Mouse (Mus musculus) frontal cortex, adult (tissue): ENCODE data around the gene Macrod1.

ENCODE experiments used
- ATAC-seq: cut with Nextera tagmentation; 2 replicates; pipeline ENCODE4 v1.9.2; 2017; ENCODE audit warnings: mild to moderate bottlenecking, moderate library complexity, mixed read lengths; ENCODE audit not compliant: low TSS enrichment

Macrod1 gene

DNA sequence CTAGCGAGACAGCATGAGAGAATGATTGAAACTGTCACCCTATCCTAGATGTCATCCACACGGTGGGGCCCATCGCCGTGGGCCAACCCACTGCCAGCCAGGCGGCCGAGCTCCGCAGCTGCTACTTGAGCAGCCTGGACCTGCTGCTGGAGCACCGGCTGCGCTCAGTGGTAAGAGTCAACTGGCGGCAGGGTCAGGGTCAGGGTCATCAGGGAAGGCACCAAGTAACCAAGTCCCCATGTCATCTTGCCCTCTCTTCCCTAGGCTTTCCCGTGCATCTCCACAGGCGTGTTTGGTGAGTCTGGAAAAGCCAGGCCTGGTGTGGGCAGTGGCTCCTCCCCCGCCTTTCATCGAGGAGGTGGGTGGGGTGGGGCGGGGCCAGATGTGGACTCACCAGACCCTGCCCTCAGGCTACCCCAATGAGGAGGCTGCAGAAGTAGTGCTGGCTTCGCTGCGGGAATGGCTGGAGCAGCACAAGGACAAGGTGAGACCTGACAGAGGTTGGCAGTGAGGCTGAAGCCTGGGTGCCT, 140.2 kb downstream of the Macrod1 start:
- ATAC-seq = 0 out of 2 replicates have a peak, but pooled peaks have one; percentile 6

DNA sequence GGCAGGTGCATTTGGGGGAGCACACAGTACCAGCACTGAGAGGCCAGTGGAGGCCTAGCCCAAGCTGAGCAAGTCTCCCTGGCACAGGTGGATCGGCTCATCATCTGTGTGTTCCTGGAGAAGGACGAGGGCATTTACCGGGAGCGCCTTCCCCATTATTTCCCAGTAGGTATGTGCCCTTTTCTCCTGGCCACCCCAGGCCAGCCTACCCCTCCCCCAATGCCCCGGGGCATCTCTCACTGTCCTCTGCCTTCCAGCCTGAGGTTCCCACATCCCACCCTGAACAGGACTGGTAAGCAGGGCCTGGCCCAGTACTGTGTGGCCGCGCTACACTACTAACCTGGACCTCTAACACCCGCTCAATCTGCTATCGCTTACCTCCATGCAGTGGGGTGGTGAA, 140.8 kb downstream of the Macrod1 start:
- ATAC-seq = no peak

DNA sequence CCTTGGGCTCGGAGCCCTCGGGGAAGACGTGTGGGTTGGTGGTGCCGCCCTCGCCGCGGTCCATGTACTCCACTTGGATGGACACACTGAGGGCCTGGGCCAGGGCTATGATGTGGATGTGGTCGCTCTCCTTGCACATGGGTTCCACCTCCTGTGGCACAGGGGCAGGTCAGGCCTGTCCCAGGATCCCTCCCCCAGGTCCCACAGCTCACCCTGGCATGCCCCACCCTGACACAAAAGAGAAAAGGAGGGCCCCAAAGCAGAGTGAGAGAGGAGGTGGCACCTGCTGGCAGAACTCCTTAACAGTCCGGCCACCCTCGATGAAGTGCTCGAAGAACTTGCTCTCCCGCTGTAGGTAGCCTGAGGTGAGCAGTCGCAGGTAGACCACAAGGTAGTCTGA, 142.5 kb downstream of the Macrod1 start:
- ATAC-seq = no peak

DNA sequence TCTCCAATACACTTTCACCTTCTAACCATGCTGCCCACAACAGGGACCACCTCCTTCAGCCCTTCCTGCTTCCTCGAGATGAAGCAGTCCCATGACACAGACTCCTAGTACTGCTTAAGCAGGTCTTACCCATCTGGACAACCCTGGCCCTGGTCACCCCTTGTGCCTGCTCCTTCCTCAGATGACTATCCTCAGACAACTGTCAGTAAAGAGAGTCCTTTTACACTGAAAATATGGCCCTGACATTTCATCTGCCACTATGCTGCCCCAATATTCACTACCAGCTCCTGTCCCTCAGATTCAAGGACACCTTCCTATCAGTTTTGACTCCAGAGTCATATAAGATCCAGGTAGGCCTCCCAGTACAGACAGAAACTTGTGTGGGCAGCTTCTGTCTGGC, 143.8 kb downstream of the Macrod1 start:
- ATAC-seq = no peak

DNA sequence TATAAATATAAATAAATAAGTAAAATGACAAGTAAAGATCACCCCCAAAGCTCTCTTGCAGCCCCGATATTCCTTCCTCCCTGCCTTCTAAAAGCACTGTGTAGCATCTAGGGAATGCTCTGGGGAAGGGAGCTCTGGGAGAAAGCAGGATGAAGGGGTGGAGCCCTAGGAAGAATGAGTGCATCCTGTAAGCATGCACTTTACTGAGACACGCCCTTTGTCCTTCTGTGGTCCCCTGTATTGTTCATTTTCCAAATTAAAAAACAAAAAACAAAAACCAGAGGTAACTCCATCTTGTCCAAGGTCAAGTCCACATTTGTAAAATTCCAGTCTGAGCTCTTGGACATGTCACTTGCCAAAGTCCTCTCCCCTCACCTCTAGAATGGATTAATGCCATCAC, 148.3 kb downstream of the Macrod1 start:
- ATAC-seq = no peak

DNA sequence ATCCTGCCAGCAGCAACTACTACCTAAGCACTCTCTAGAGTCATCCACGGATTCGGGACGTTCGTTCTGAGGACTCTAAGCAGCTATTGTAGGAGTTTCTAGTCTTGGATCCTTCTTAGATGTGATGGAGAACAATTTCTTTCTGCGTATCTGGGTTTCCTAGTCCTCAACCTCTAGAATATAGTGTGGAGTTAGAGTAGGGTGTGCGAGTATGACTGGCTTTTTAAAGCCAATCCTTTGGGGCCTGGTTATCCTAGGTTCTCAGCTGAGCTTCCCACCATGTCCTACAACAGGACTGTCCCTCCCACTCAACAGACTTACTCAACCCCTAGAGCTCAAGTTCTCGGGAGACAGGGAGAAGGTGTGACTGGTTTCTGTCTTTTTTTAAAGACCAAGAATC, 148.7 kb downstream of the Macrod1 start:
- peak; percentile 33; the same call in 1 of the 2 replicates for ATAC-seq

DNA sequence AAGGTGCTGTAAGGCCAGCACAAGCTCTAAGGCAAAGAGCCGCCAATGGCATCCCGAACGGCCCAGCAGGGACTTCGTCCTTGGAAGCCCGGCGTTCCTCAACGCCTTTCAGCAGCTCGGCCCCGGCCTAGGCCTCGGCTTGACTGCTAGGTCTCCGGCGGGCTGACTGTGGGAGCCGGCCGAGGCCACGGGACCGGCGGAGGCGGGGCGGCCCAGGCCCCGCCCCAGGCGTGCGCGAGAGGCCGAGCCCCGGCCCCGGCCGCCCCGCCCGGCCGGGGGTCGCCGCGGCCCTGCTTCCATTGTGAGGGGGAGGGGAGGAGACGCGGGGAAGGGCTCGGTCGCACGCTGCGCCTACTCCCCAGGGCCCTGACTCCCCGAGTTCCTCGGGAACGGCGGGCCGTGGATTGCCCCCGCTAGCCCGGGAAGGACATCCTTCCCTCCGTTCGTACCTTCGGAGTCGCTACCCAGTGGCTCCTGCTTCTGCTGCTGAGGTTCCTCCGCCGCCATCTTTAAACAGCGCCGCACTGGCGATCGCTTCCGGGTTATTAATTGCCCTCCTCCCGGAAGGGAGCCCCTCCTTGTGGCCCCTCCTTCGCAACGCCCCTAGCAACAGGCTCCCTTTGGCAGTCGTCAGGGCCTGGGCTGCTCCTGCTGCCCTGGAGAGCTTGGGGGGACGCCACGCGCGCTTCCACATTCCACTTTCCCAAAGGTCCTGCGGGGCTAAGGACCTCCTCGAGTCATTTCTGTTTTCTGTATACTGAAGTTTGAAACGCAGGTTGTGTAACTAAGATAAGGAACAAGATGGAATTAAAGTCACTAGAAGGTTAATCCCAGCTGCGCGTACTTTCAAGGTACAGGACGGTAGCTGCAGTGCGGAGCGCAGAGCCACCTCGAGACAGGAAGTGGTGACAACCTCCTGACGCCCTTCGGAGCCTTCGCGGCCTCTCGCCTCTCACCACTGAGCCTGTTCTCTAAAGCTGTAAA, 149.4 kb downstream of the Macrod1 start, which contains the start of gene Otub1:
Otub1 (minus strand) TSS at position 564 of the 984 bp plus-strand sequence.
- ATAC-seq = peak; percentile 92

DNA sequence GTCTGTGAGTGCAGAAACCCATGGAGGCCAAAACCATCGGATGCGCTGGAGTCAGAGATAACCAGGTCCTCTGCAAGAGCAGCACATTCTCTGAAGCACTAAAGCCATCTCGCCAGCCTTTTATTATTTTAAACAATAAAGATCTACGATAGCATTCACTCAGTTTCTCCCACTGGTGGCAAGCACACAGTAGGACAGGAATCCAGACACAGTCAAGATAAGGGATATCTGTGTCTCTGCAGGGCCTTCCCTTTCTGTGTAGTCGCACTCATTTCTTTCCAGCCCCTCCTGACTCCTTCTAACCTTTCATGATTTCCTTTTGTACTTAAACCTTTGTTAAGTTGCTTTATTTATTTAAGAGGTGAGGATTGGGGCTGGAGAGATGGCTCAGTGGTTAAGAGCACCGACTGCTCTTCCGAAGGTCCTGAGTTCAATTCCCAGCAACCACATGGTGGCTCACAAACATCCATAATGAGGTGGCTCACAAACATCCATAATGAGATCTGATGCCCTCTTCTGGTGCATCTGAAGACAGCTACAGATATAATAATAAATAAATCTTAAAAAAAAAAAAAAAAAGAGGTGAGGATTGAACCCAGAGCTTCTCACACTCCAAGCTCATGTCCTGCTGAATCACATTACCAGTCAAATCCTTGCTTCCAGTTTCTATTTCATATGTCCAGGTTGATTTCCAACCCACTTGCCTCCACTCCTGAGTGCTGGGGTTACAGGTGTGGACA, 153.5 kb downstream of the Macrod1 start:
- no peak for ATAC-seq

DNA sequence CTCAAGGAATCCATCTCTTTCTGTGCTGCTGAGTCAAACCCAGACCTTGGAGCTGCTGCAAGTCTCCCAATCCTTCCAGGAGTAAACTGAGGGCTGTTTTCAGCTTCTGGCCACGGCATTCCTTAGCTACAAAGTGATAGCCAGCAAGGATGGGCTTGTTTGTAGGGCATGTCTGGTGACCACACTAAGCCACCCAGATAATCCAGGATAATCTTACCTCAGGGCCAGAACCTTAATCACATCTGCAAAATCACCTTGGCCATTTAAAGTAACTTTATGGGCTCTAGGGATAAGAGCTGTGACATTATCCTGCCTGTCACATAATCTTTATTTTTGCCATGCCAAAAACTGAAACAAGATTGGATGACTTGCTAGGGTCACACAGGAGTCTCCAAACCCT, 155.6 kb downstream of the Macrod1 start:
- ATAC-seq = no peak

DNA sequence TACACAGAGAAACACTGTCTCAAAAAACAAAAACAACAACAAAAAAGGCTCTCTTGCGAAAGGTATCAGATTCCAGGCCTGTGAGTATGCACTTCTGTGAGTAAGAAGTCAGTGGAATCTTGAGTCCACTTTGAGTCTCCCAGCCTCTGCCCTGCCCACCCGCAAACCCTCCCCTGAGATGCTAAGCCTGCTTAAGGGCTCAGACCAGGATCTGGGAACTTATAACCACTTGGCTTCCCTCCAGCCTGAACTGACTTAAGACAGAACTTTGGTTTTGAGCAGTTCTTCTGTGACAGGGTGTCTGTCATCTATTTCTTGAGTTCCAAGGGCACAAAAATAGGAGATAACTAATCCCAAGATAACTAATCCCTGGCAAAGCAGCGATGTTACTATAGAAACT, 156.4 kb downstream of the Macrod1 start:
- ATAC-seq = no peak

DNA sequence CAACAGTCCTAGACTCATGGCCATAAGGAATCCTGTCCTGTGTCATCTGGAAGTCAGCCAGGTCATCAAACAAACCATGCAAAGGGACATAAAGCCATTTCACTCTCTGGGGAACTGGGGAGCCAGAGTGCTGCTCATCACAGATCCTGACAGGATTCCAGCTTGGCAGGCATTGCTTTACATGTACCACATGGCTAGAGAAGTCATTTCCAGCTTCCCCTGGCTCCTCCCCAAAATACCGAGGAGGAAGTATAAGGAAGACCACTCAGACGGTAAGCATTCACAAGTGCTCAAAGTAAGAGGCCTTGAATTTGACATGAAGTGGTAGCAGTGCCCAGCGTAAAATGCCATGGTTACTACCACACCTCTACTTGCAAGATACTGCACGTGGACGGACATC, 157.9 kb downstream of the Macrod1 start:
- ATAC-seq = no peak

DNA sequence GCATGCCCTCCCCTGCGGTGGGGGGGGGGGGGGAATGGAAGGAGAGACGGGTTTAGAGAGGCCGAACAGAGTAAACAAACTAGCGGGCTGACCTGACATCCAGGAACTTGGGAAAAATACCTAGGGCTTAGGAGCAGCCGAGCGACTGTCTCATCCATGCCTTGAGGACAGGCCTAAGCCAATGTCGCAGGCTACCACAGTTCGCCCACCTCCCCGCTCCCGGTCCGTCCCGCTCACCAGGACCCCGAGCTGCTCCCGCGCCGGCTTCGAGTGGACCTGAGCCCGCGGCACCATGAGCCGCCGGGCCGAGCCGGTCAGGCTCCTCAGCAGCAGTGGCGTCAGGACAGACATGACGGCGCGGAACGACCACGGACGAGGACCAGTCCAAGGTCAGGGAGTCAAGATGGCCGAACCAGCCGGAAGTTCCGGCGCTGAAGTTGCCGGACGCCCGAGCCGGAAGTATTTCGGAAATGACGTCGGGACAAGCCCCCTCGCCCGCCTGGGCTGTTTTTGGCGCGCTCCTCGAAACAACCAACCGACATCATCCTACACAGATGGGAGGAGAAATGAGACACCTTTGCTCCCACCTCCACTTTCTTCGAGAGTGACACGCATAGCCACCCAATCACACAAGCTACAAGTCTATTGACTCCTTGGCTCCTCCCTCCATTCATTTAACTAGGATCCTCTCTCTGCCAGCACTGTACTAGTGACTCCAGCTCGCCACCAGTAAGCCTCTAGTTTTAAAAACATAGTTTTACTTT, 160.7 kb downstream of the Macrod1 start, which contains the start of gene Cox8a:
Cox8a (minus strand) TSS at position 455 of the 764 bp plus-strand sequence.
- peak; percentile 97 for ATAC-seq

DNA sequence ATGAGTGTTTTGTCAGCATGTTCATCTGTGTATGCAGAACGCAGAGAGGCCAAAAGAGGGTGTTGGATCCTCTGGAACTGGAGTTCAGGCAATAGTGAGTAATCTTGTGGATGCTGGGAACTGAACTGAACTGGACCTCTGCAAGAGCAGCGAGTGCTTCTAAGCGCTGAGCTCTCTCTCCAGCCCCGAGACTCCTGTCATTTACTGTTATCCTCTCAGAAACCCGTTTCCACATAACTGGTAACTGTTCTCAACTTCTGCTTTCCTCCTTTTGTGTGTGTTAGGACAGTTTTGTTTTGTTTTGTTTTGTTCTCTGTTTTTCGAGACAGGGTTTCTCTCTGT, 161.3 kb downstream of the Macrod1 start:
- no peak for ATAC-seq

DNA sequence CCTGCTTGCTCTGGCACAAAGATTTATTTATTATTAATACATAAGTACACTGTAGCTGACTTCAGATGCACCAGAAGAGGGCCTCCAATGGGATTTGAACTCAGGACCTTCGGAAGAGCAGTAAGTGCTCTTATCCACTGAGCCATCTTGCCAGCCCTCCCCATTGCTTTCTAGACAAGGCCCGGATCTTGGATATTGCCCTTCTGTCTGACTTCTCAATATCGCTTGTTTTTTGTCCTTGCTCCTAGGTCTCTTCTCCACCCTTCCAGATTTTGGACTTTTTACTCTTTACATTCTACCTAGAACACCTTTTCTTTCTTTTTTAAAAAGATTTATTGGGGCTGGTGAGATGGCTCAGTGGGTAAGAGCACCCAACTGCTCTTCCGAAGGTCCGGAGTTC, 162.1 kb downstream of the Macrod1 start:
- ATAC-seq = no peak

DNA sequence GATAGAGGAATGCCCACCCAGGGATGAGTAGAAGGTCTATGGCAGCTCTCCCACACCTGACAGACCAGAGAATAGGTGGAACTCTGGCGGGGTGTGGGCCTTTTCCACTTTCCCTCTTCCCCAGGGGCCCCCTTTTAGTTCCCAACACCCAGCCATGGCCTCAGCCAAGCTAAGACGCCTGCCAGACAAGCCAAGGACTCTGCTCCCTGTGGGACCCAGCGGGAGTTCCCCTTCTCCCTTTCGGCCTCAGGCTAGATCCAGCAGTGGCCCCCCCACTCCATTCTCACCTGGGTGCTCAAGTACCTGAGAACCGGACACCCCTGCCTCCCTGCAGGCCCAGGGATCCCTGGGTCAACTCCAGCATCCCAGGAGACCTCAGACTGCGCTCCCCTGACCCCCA, 165.6 kb downstream of the Macrod1 start:
- ATAC-seq = no peak

DNA sequence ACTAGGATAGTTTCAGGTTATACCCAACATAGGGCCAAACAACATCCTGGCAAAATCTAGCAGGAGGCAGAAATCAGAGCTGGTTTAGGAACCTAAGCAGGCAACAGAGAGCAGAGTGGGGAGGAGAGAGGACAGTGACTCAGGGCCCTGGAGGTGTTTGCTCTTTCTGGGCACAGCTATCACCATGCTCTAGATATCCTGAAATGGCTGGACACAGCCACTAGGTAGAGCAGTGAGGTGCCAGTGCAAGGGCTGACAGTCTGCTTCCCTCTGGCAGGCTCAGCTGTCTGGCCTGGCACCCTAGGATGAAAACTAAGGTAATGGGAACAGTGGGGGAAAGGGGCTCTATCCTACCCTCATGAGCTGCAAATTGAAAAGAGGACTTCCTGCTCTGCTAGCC, 166.9 kb downstream of the Macrod1 start:
- ATAC-seq = no peak

DNA sequence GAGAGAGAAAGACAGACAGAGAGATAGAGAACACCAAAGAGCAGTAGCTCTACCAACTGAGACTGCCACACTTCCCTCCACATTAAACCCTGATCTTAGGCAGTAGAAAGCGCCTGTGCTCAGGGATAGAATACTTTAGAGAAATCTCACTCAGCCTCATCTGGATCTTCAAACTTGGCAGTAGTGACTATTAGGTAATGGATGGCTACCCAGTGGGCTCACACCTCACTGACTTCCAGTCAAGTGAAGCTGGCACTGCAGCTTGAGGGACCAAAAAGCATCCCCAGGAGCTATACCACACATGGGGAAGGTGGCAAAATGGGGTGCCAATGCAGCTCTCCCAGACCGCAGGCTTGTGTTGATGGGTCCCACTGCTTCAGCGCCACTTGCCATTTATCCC, 167.6 kb downstream of the Macrod1 start:
- no peak for ATAC-seq

DNA sequence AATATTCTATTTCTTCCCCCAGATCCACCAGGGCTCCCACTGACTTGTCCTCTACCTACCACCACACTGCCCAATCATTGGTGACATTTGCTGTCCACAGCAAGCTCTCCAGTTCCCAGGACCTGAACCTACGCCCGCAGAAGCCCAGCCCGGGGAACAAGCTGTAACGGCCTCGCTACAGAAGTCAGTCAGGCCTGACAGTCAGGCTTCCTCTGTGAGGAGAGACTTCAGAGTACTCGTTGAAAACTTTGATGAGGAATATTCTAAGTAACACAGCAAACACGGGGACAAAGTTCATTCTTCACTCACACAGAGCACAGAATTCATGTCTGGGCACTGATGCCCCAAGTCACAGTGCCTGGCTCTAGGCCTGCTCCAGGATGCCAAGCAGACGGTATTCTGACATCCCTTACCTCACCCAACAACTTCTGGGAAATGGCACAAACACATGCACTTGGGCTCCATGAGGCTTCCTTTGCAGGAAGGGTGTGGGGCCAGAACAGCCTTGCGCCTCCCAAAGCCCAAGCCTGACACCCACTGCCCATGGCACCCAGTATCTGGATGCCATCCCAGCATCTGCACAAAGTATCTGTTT, 168.6 kb downstream of the Macrod1 start:
- no peak for ATAC-seq

DNA sequence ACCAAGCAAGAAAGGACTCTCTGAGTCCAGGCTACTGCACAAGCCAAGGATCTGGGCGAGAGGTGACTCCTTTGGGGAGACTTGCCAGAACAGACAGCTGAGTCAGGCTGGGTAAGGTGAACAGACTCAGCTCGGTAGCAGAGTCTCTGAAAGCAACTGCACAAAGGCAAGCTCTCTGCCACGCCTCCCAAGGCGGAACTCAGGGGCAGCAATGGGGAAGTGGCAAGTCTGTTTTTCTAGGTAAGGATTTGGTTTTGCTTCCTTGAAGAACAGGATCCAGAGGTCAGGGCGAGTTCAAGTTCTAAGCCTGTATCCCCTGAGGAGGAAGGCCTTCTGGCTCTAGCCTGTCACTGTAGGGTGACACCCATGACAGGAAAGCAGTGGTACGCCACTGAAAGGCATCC, 169.9 kb downstream of the Macrod1 start:
- ATAC-seq = no peak

DNA sequence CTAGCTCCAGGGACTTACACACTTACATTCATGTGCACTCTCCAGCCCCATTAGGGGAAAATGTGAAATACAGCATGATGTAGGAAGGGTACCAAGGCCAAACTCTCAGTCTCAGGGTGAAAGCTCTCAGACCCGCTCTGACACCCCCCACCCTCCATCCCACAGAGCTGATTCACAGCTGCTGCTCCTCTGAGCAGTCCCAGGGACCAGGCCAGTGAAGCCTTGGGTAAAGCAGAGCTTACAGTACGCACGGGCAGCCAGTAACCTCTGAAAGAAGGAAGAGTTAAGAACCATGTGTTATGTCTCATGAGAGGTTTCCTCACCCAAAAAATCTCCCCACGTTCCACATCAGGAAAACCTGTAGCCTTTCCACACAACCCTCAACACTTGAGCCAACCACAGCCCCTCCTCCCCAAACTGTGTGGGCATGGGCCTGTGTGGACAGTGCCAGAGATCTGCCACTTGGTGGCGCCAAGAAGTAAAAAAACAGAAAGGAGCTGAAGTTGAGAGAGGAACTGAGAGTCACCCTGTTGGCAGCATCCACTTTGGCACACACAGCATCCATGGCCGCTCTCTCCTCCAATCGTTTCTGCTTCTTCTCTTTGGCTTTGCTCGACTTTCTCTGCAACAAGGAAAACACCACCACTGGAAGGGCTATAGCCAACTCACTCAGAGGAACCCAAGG, 178.1 kb downstream of the Macrod1 start:
- ATAC-seq = peak; percentile 87

DNA sequence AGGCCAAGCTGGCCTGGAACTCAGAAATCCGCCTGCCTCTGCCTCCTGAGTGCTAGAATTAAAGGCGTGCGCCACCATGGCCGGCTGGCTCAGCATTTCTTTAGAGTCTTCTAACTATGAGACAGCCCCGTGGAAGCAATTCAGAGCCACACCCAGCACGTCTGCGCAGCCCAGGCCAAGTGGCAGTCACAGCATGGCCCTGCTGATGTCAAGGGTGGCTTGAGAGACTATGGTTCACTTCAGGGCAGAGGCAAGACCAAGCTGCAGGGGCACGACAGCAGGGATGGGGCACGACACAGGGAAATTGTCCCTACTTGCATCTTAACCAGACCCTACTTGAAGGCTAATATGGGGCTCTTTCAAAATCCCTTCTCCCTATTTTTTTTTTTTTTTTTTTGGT, 178.9 kb downstream of the Macrod1 start:
- ATAC-seq = no peak
